Mouse (Mus musculus) lung, postnatal 4 days (tissue): Measurements from ENCODE around the gene Zfp653.

Source experiments
- DNase-seq, 2 experiments: peaks; one replicate each; pipeline ENCODE4 v3.0.0; 2021

The Zfp653 gene

GRCm38 (mm10) chr9:22017208-22017825 lies 53.9 kb downstream of the Zfp653 start:
- no peak for DNase-seq

- DNase-seq, result no peak
Observed at GRCm38 (mm10) chr9:22016245-22016644, 54.9 kb downstream of the Zfp653 start.

- no peak for DNase-seq
Observed at GRCm38 (mm10) chr9:22012731-22013130, 58.4 kb downstream of the Zfp653 start.

- no peak for DNase-seq
Observed at GRCm38 (mm10) chr9:22011055-22011454, 60.1 kb downstream of the Zfp653 start.
